Mouse (Mus musculus): Measurements from ENCODE around the gene Defb39. TPM values are rescaled to one million over a fixed set of nuclear protein-coding genes. Genes with fewer than 3 reads are reported as not detected.

The Defb39 gene
- total RNA-seq (2023) = not detected

DNA sequence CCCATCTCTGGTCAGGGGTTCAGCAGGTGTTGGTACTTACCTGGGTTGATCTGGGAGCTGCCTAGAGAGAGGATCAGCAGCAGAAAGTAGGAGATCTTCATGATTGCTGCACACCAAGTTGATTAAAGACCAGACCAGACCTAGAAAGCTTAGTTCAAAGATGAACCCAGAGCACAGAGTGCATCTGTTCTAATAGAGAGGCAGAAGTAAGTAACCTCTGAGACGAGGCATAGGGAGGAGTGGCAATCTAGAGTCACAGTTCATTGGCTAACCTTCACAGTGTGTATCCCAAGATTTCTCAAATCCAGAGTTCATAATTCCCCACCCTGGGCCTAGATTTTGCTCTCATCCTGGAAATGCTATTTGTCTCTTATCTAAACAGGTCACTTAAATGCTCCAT is at the start of gene Defb39:
Defb39 (minus strand) TSS at position 101 of the 400 bp plus-strand sequence.

DNA sequence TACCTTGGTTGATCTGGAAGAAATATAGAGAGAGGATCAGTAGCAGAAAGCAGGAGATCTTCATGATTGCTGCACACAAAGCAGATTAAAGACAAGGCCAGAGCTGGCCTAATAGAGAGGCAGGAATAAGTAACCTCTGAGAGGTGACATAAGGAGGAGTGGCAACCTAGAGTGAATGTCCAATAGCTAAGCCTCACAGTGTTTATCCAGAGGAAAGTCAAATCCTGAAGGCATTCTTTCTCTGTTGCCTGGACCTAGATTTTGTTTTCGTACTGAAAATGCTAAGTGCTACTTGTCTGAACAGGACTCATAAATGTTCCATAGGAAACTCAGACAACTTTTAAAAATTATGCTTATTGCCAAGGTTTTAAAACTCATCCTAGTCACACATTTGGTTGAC is 38.1 kb downstream of the Defb39 start, which contains the start of gene Defb38:
Defb38 (minus strand) TSS at position 101 of the 400 bp plus-strand sequence.

Other genes with a start within 250 kb of the Defb39 start
- not detected for gene Defb40, start 86.6 kb downstream of the Defb39 start, total RNA-seq (2023)
- not detected for gene Defb37, start 73.8 kb downstream of the Defb39 start, total RNA-seq (2023)
- not detected for gene Defb38, start 38.2 kb downstream of the Defb39 start, total RNA-seq (2023)
- not detected for gene Defb12, start 50.0 kb upstream of the Defb39 start, total RNA-seq (2023)
- gene Defb34, start 58.9 kb upstream of the Defb39 start, total RNA-seq (2023) = not detected
- not detected for gene Gm45826, start 76.0 kb upstream of the Defb39 start, total RNA-seq (2023)
- gene Defb14, start 129.5 kb upstream of the Defb39 start, total RNA-seq (2023) = not detected
- not detected for gene Defb4, start 133.9 kb upstream of the Defb39 start, total RNA-seq (2023)
- not detected for gene Defb6, start 160.7 kb upstream of the Defb39 start, total RNA-seq (2023)
- not detected for gene Defb46, start 175.1 kb upstream of the Defb39 start, total RNA-seq (2023)
- not detected for gene Defb5, start 182.8 kb upstream of the Defb39 start, total RNA-seq (2023)
- gene Defb3, start 228.6 kb upstream of the Defb39 start, total RNA-seq (2023) = not detected

Data from neutrophil, adult 59 days (primary cell).